ENCODE assay signal across 8 mouse cellular contexts in the genomic region with DNA sequence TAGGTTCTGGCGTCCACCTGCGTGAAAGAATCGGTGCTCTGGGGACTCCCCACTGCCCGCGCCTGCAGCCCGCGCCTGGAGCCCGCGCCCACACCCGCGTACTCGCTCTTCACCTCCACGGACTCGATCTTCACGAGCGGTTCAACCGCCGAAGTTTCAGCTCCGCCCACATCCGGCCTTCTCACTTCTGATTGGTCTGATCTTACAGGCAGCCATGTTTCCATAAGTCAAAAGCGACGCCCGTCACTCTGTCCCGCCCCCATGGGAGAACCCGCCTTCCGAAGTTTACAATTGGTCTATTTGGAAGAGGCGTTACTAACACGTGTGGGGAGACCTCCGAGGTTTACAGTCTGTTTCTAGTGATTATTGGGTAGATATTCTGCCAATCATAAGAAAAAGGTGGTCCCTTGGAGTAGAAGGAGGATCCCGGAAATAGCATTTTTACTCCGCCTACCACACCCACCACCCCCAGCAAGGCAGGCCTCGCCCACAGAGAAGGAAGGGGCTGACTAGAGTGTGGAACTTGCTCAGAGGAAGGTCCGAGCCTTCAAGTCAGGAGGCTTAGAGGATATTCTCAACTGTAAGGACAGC. TPM values are rescaled to one million over a fixed set of nuclear protein-coding genes. Genes with fewer than 3 reads are reported as not detected.
DNase-seq lines count a peak whose midpoint lies in the region; ATAC-seq lines count a peak whose summit lies in the region.

A gene (minus strand): TSS at position 175 of the 591 bp plus-strand sequence.

- peak; percentile 91 to 93 for DNase-seq in adrenal gland, adult 18-20 months (ENCODE audit: low spot score in 2 of 2)
- DNase-seq in embryo, embryonic 11 days: peak; percentile 98
- DNase-seq in gastrocnemius, postnatal 25 days: peak; percentile 97
- peak; percentile 99 for DNase-seq in intestine, embryonic 14.5 days (ENCODE audit: low spot score)
- peak; percentile 98 to 99 for DNase-seq in left cerebral cortex, postnatal 14 days (ENCODE audit: low spot score in 2 of 2)
- DNase-seq in mesoderm, embryonic 11.5 days (ENCODE audit: low read depth, low spot score): peak; percentile 98
- DNase-seq in right cerebral cortex, postnatal 36 days (ENCODE audit: low spot score in 2 of 2): peak; percentile 96 to 98
- DNase-seq in yolk sac, embryonic 10.5 days (ENCODE audit: low spot score): peak; percentile 98

- H3K4me3 ChIP-seq in intestine, embryonic 14.5 days (ENCODE audit: low read depth, low read length): peak within 1 kb of the TSS; percentile 81

- H3K9ac ChIP-seq in intestine, embryonic 14.5 days (ENCODE audit: low read length): peak within 1 kb of the TSS; percentile 62

- H3K4me1 ChIP-seq in intestine, embryonic 14.5 days (replicated peaks; ENCODE audit: control insufficient read depth, insufficient read depth, low read length): peaks cover 10% of the 10 kb centered on the region

- H3K36me3 ChIP-seq in intestine, embryonic 14.5 days (ENCODE audit: control insufficient read depth, insufficient read depth, low read length): 0 out of 2 replicates have a peak, but pooled peaks cover 6% of the 10 kb centered on the region

- H3K9me3 ChIP-seq in intestine, embryonic 14.5 days (ENCODE audit: control insufficient read depth, low read length): no peaks in the 10 kb centered on the region

- intact Hi-C loops in left cerebral cortex, postnatal 14 days (cut with DNase I): no loop called here

- H3K4me2 ChIP-seq in intestine, embryonic 14.5 days (ENCODE audit: low read length): peak within 1 kb of the TSS; percentile 59

- no peaks in the 10 kb centered on the region for H3K27me3 ChIP-seq in intestine, embryonic 14.5 days (replicated peaks; ENCODE audit: control insufficient read depth, insufficient read depth, low read length)

- H3K27ac ChIP-seq in intestine, embryonic 14.5 days (ENCODE audit: low read depth): no peak within 1 kb of the TSS

- under 1% methylated on average over 33 of the region's 33 CpGs for WGBS in intestine, embryonic 14.5 days

- peak; percentile 99 for ATAC-seq in intestine, embryonic 14.5 days (replicated peaks; ENCODE audit: low FRiP score, low TSS enrichment, low read depth)

RNA-seq across cellular contexts. Expression of the gene that starts here (rescaled TPM):
- 10 to 100 TPM in 1 of 2 experiments, 1 to 10 TPM in 1; 9.9 to 10.7 TPM for total RNA-seq in adrenal gland, adult 18-20 months (2021)
- total RNA-seq in gastrocnemius, postnatal 25 days (2021): 1 to 10 TPM; 5.2 to 6.5 TPM
- polyA plus RNA-seq in intestine, embryonic 14.5 days (2014; fragmentation: Nextera tagmentation; extraction: Ambion mirVana): 21.5 and 21.7 TPM in 2 replicates
- total RNA-seq in left cerebral cortex, postnatal 14 days (2021): 10 to 100 TPM; 11.6 to 13.0 TPM
